Mouse (Mus musculus): ENCODE measurements around the gene D8Ertd738e.

The D8Ertd738e gene

DNA sequence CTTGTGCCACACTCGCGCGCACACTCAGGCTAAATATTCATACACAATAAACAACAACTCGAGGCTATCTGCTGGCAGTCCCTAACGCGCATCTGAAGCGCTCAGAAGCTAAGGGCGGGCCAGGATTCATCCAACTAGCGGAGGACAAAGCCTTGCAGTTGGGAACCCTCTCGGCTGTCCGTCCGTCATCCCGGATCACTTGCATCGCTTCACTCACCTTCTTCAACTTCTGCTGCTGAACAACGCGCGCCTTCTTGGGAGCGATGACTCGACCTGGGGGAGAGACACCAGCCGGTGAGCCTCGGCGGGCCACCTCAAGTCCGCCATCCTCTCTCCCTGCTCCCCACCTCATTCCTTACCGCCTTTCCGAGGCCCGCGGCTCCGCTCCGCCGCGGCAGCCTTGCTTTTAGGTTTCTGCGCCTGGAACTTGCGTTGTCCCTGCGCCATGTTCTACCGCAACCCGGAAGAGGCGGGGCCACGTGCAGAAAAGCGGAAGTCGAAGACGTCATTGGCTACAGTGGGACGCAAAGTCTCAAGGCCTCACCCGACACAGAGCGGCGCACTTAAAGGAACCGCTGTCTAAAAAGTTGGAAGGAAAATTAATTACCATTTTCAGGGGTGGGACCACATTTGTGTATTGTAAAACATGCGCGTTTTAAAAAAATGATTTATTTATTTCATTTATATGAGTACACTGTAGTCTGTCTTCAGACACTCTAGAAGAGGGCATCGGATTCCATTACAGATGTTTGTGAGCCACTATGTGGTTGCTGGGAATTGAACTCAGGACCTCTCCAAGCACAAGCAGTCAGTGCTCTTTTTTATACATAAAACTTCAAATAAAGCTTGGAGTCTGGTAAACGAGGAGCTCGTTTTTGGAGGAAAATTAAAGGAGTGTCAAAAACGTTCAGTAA lies at the start of gene D8Ertd738e:
TSS of gene D8Ertd738e (minus strand) at position 463 of the 914 bp plus-strand sequence.
- peak; percentile 89 for DNase-seq (ENCODE audit: low spot score)

DNA sequence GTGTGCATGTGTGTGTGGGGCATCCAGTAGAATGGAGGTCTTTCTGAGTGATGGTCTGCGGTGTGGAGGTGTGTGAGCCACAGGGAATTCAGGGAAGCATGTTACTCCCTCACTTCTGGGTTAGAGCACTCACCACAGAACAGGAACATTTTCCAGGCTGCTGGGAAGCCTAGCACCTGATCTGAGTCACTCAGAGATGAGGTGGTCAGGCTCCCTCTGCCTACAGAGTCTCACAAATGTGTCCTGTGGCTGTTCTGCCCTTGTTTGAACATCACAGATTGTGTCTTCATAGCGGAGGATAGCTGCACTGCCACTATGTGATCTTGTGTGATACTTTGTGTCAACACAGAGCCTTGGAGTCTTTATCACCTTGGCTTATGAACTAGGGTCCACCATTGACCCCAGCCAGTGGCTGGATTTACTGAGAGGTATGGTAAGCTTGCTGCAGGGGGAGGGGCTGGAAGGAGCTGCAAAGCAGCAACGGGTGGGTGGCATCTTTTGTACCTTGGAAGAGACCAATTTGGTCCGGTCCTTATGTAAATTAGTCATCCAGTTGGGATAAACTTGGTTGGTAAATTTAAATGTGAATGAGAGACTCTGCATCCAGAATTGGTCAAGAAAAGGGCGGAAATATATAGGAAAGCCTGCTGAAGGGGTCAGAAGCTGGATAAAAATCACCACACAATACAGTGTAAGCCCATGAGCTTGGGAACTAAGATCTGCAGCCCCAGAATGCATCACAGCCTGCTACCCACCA lies 47.7 kb upstream of the D8Ertd738e start:
- no peak for DNase-seq (ENCODE audit: low spot score)

- peak; percentile 42 for DNase-seq (ENCODE audit: low spot score)
Measured at GRCm38 (mm10) chr8:84291688-84292087, 42.2 kb upstream of the D8Ertd738e start.

GRCm38 (mm10) chr8:84291086-84291485 lies 41.6 kb upstream of the D8Ertd738e start:
- DNase-seq (ENCODE audit: low spot score) = no peak

- DNase-seq (ENCODE audit: low spot score) = peak; percentile 27
Measured at GRCm38 (mm10) chr8:84288892-84289291, 39.4 kb upstream of the D8Ertd738e start.

GRCm38 (mm10) chr8:84285665-84286064 lies 36.1 kb upstream of the D8Ertd738e start:
- peak; percentile 28 for DNase-seq (ENCODE audit: low spot score)

GRCm38 (mm10) chr8:84284608-84285063 lies 35.1 kb upstream of the D8Ertd738e start:
- no peak for DNase-seq (ENCODE audit: low spot score)

DNA sequence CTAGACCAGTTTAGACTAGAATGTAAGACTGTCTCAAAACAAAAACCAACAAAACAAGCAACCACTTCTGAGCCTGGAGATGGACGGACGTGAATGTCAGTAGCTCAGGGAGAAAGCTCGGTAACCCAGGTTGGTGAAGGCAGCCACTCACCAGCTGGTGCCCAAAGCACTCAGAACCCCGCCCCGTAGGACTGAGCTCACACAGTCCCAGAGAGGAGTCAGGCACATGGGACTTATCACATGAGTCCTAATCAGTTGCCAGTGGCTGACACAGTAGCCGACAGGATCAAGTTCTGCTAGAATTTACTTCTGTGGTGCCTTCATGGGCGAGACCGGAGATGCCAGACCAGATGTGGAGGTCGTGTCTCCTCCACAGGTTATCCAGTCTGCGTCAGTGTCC lies 31.3 kb upstream of the D8Ertd738e start:
- DNase-seq (ENCODE audit: low spot score) = no peak

DNA sequence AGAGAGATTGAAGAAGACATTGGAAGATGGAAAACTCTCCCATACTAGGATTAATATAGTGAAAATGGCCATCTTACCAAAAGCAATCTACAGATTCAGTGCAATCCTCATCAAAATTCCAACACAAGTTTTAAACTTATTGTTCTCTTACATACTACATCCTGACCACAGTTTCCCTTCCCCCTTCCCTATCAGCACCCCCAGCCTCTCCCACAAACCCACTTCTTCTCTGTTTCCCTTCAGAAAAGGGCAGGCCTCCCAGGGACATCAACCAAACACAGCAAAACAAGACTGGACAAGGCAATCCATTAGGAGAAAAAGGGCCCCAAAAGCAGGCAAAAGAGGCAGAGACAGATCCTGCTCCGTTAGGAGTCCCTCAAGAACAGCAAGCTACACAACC lies 26.9 kb upstream of the D8Ertd738e start:
- no peak for DNase-seq (ENCODE audit: low spot score)

DNA sequence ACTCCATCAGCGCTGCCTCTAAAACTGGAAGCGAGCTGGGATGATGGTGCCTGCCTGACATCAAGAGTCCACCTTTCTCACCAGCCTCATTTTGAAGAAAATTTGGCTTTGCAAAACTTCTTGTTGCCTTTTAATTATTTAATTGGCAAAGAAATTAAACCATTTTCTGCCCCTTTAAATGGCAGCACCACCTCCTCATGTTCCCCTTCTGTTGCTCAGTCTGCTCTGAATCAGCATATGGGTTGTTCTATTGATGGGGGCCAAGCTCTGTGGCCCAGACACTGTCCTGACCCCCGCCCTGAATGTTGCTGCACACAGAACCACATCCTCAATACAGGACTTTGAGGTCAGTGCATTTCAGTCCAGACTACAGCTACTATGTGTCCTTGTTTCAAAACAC lies 24.4 kb upstream of the D8Ertd738e start:
- DNase-seq (ENCODE audit: low spot score) = no peak

- DNase-seq (ENCODE audit: low spot score) = no peak
Measured at GRCm38 (mm10) chr8:84272302-84272701, 22.8 kb upstream of the D8Ertd738e start.

- DNase-seq (ENCODE audit: low spot score) = peak; percentile 100
Measured at GRCm38 (mm10) chr8:84269950-84270773, 20.6 kb upstream of the D8Ertd738e start, which contains the start of gene Ccdc130. Gene Ccdc130 (minus strand): TSS chr8:84270380.

GRCm38 (mm10) chr8:84261098-84261497 lies 11.6 kb upstream of the D8Ertd738e start:
- no peak for DNase-seq (ENCODE audit: low spot score)

GRCm38 (mm10) chr8:84256822-84257610 lies 7.5 kb upstream of the D8Ertd738e start, which contains the start of gene Mri1:
Gene Mri1 (minus strand): TSS chr8:84257326.
- peak; percentile 83 for DNase-seq (ENCODE audit: low spot score)

DNA sequence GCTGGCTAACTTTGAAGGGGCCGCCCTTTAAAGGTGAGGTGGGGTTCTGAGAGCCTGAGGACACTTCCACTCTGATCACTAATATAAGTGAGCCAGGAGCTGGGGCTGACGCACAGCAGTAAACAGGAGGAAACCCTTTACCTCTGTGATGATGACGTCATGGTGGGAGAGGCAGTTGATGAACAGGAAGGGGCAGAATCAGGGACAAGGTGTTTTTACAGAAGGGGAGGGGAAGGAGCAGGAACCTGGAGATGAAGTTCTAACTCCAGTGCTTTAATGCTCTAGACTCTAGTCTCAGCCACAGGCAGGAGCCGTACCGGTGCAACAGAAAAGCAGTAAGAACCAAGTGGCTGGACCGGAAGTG lies 6.9 kb upstream of the D8Ertd738e start:
- DNase-seq (ENCODE audit: low spot score) = peak; percentile 54

DNA sequence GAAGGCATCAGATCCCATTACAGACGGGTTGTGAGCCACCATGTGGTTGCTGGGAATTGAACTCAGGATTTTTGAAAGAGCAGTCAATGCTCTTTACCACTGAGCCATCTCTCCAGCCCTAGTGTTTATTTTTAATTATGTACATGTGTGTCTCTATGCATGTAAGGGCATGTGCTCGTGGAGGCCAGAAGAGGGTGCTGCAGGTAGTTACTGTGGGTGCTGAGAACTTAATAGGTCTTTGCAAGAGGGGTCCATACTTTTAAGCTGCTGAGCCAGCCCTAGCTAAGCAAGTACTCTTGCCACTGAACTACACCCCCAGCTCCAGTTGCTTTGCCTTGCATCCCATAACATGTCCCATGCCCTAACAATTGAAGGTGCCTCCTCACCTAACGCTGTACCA lies 6.3 kb upstream of the D8Ertd738e start:
- no peak for DNase-seq (ENCODE audit: low spot score)

DNA sequence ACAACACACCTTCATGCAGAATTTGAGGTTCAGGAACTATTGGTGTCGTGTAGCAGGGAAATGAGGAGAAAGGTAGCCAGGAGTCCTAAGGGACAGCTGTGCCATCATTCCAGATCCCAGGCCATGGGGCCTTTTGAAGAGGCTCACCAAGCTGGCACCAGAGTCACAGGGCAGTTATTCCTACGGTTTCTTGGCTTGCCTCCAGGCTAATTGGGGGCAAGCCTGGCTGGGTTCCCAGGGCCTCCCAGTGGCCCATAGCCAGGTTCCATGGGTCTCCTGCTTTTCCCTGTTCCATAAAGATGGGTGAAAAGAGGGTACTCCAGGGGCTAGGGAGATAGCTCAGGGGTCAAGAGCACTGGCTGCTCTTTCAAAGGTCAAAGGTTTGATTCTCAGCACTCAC lies 7.7 kb downstream of the D8Ertd738e start:
- no peak for DNase-seq (ENCODE audit: low spot score)

GRCm38 (mm10) chr8:84241167-84241566 lies 8.4 kb downstream of the D8Ertd738e start:
- no peak for DNase-seq (ENCODE audit: low spot score)

DNA sequence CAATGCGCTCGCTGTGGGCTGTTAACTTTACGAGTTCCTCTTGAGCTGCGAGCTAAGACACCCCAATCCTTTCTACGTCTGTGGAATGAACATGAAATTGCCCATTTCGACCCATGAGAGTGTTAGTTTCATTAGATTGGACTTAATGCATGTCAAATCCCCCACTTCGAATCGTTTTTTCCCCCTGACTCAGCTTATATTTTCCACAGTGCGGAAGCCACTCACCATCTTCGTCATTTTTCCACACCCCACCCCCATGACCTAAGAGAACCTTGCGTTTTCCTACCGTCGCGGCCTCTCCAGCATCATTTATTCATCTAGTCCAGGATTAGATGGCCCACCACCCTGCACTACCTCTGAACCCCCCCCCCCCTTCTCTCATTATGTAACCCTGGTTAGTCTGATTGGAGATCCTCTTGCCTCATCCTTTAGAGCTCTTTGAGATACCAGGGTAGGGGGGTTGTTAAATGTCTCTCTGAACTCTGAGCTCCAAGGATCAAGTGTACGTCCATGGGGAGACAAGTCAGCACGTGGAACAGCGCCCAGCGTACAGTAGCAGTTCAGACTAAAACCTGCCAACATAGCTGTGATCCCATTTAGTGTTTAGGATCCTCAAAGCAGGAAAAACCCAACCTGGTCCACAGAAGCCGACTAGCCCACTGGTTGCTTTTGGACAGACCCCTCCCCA lies 11.8 kb downstream of the D8Ertd738e start:
- DNase-seq (ENCODE audit: low spot score) = no peak

DNA sequence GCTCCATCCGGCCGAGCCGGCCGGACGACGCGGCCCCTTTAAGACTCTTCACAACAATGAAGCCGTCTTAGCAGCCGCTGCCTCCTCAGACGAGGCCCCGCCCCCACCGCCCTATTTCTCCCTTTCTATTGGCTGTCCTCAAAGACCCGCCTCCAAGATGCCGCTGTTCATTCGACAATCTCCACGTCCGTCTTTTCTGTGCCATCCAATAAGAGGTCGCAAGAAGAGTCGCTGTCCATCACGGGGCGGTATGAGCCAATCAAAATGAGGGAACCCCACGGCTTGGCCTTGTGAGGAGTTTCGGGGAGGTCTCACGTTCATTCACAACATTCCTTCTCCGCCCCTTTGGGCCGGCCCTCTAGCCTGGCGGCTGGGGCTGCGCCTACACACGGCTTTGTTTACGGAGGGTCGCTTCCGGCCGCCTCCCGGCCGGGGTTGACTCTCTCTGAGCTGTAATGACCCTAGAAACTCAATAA lies 12.5 kb downstream of the D8Ertd738e start, which contains the start of gene Zswim4:
TSS of gene Zswim4 (minus strand) at position 58 of the 476 bp plus-strand sequence.
- DNase-seq (ENCODE audit: low spot score) = peak; percentile 100
